Mouse (Mus musculus): ENCODE results near the gene Tmprss9.

DNA sequence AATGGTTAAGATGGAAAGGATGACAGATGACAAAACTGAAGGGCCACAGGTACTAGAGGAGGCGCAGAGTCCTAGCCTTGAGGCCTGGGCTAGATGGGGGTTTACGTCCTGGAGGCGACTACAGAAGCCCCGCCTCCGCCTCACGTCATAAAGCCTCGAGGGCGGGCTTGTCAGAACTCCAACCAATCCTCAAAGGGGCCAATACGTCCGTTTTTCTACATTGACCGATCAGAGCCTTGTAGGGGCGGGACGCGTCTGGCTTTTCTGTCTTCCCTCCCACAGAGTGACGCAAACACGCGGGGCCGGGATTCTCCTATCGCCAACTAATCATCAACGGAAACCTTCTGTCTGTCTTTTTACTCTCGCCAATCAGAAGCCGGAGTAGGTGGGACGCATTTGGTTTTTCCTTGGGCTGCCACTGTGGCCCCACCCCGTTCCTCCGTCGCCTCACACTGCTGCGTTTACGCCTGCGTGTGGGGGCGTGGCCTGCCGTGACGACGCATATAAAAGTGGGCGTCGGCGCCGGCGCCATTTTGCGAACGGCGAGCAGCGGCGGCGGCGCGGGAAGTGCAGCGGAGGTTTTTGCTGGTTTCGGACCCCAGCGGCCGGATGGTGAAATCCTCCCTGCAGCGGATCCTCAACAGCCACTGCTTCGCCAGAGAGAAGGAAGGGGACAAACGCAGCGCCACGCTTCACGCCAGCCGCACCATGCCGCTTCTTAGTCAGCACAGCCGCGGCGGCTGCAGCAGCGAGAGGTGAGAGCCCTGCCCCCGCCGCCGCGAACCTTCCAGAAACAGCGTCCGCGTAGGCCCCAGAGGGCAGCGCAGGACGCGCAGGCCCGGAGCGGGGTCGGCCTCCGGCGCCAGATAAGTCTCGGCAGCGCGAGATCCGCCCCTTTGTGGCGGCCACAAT, 45.2 kb upstream of the Tmprss9 start, which contains the start of gene Oaz1:
- TF ChIP-seq CTCF (IDR thresholded peaks at IDR 0.05; ENCODE audit: control insufficient read depth, insufficient read depth, insufficient replicate concordance, low read depth, low read length) (no peak), POLR2A (IDR thresholded peaks at IDR 0.05; ENCODE audit: control insufficient read depth, low read depth, low read length) (peak; percentile 90)

Measured in testis, adult 2 months (tissue).